Mouse (Mus musculus): ENCODE measurements around the gene Gm8237. TPM values are rescaled to one million over a fixed set of nuclear protein-coding genes. Genes with fewer than 3 reads are reported as not detected.
"Not testable (repeated sequence)": the region's sequence is repeated elsewhere in the genome, so short reads cannot be mapped to it uniquely, and the experiment has no call there.

Gm8237 gene
- 0.10 and 0.47 TPM in 2 replicates for polyA plus RNA-seq (2015; fragmentation: Nextera tagmentation; extraction: Ambion mirVana)

DNA sequence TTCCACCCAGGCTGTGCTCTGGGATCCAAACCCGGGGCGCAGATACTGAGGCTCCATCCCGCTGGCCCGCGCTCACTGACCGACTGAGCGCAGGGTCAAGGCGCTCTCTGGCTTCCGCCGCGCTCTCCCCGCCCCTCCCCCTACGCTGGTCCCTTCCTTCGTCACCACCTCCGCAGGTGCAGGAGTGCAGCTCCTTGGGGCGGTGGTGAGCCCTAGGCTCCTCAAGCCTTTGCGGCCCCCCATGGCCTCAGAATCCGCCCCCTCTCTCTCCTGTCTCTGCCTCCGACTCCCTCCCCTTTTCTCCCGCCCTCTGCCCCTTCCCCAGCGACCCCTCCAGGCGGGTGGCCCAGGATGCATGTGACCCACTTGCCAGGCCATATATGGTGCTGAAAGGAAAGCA lies at the start of gene Gm8237:
Gm8237 (minus strand) TSS at position 142 of the 400 bp plus-strand sequence.
- not testable (repeated sequence) for H3K36me3 ChIP-seq (ENCODE audit: insufficient read depth, low read length); H3K9me3 ChIP-seq (ENCODE audit: low read length); H3K27ac ChIP-seq (ENCODE audit: low read length); H3K27me3 ChIP-seq (replicated peaks; ENCODE audit: insufficient read depth, low read length); H3K4me1 ChIP-seq (ENCODE audit: insufficient read depth, low read depth, low read length); H3K9ac ChIP-seq (replicated peaks; ENCODE audit: low read depth); ATAC-seq
- H3K4me3 ChIP-seq (ENCODE audit: low read depth, low read length) = peak within 1 kb of the TSS; percentile 17
- 0% methylated on average over 13 of the region's 22 CpGs for WGBS
- peak within 1 kb of the TSS; percentile 46 for H3K4me2 ChIP-seq (replicated peaks; ENCODE audit: low read depth, low read length)
- DNase-seq (ENCODE audit: low spot score) = peak; percentile 4

DNA sequence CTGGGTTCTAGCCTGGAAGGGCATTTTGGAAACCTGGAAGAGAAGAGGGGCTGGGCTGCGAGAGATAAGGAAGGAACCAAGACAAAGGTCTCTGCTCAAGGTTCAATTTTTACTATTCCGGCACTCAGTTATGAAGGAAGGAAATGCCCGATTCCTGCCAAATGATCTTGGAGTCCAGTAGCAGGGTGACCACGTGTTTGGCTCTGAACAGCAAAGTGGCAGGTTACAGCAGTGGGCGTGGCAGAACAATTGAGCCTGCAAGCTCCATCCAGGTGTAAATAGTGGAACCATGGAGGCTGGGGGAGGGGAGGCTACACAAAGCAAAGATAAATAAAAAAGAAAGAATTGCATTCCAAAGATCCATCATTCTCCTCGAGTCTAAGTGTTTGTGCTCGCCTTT lies 43.1 kb upstream of the Gm8237 start:
- WGBS = 51% methylated on average over 7 of the region's 7 CpGs
- not testable (repeated sequence) for H3K9me3 ChIP-seq (ENCODE audit: low read length); H3K36me3 ChIP-seq (ENCODE audit: insufficient read depth, low read length); H3K27me3 ChIP-seq (replicated peaks; ENCODE audit: insufficient read depth, low read length); H3K4me3 ChIP-seq (ENCODE audit: low read depth, low read length); DNase-seq (ENCODE audit: low spot score); ATAC-seq; H3K9ac ChIP-seq (replicated peaks; ENCODE audit: low read depth); H3K4me2 ChIP-seq (replicated peaks; ENCODE audit: low read depth, low read length); H3K4me1 ChIP-seq (ENCODE audit: insufficient read depth, low read depth, low read length); H3K27ac ChIP-seq (ENCODE audit: low read length)

DNA sequence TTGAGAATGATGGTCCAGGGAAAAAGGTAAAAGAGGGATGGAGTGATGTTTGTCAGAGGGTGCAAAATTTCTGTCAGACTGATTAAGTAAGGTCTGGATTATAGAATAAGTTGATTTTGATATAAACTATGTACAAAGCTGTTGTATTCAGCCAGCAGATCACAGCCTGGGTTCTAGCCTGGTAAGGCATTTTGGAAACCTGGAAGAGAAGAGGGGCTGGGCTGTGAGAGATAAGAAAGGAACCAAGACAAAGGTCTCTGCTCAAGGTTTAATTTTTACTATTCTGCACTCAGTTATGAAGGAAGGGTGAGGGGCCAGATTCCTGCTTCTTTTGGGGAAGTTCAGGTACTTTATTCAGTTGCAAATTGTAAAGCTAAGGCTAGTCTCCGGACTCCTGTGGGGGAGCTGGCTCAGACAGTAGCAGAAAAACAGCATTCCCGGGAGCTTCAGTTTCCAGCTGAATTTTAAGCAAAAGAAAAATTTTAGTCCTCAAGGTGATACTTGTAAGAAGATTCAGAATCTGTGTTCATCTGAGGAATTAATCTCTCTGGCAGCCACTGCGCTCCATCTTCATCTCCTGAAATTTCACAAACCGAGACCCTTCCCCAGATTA lies 38.3 kb upstream of the Gm8237 start:
- not testable (repeated sequence) for H3K4me2 ChIP-seq (replicated peaks; ENCODE audit: low read depth, low read length); H3K27me3 ChIP-seq (replicated peaks; ENCODE audit: insufficient read depth, low read length); DNase-seq (ENCODE audit: low spot score); H3K4me3 ChIP-seq (ENCODE audit: low read depth, low read length); H3K9ac ChIP-seq (replicated peaks; ENCODE audit: low read depth); H3K36me3 ChIP-seq (ENCODE audit: insufficient read depth, low read length); H3K27ac ChIP-seq (ENCODE audit: low read length); ATAC-seq; H3K4me1 ChIP-seq (ENCODE audit: insufficient read depth, low read depth, low read length); H3K9me3 ChIP-seq (ENCODE audit: low read length)
- 81% methylated on average over 4 of the region's 4 CpGs for WGBS

DNA sequence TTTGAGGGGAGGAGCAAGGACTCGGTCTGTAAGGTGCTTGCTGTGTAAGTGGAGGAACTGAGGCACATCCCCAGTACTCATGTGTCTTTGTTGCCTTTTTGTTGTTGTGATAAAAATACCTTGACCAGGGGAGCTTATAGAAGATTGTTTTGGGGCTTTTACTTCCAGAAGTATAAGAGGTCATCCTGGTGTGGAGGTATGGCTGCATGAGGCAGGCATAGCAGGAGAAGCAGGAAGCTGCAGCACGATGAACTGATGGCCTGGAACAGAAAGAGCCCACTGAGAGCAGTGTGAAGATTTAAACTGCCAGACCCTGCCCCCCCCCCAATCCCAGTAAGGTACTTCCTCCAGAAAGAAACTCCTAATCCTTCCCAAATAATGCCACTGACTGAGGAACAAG lies 33.5 kb upstream of the Gm8237 start:
- H3K9me3 ChIP-seq (ENCODE audit: low read length); H3K27me3 ChIP-seq (replicated peaks; ENCODE audit: insufficient read depth, low read length); H3K4me1 ChIP-seq (ENCODE audit: insufficient read depth, low read depth, low read length); H3K4me2 ChIP-seq (replicated peaks; ENCODE audit: low read depth, low read length); ATAC-seq; H3K9ac ChIP-seq (replicated peaks; ENCODE audit: low read depth); H3K27ac ChIP-seq (ENCODE audit: low read length); DNase-seq (ENCODE audit: low spot score); H3K36me3 ChIP-seq (ENCODE audit: insufficient read depth, low read length); H3K4me3 ChIP-seq (ENCODE audit: low read depth, low read length): not testable (repeated sequence)
- 88% methylated on average over 2 of the region's 2 CpGs for WGBS

DNA sequence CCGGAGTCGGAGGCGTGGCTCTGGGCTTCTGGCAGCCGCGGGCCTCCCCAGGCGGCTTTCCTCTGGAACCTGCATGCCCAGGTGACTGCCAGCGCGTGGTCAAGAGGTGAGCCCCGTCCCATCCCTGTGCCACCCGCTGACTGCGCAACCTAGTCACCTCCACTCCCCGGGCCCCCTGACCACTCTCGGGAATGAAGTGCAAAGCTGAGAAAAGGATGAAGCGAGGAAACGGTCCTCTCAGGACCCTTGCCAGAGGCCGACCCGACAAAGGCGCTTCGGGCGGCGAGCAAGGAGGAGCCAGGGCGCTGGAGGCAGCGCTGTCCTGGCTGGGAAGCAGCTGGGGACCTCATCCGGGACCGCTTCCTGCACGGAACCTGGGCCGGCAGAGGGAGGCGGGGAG lies 391 bp downstream of the Gm8237 start:
- Histone ChIP-seq H3K4me2 (replicated peaks; ENCODE audit: low read depth, low read length) (peak overlapping the region; percentile 46), H3K4me3 (ENCODE audit: low read depth, low read length) (peak overlapping the region; percentile 17)
- H3K36me3 ChIP-seq (ENCODE audit: insufficient read depth, low read length); H3K4me1 ChIP-seq (ENCODE audit: insufficient read depth, low read depth, low read length); H3K9me3 ChIP-seq (ENCODE audit: low read length); ATAC-seq; H3K27me3 ChIP-seq (replicated peaks; ENCODE audit: insufficient read depth, low read length); H3K9ac ChIP-seq (replicated peaks; ENCODE audit: low read depth); H3K27ac ChIP-seq (ENCODE audit: low read length): not testable (repeated sequence)
- DNase-seq (ENCODE audit: low spot score) = peak; percentile 4
- 1% methylated on average over 18 of the region's 28 CpGs for WGBS

DNA sequence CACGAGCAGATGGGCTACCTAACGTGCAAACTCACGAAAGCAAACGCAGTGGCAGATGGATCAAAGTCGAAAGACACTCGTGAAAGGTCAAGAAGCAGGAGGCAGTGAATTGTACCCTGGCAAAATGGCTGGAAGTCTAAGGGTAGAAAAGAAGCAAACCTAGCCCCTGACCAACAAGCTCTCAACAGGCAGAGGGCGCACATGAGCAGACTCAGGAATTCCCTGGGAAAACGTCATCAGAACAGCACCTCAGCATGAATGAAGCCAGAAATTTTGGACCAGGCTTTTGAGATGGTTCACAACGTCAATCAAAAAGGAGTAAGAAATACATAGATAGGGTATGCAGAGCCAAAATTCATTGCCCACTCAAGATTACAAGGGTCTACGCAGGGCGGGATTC lies 1.0 kb downstream of the Gm8237 start:
- whole genome bisulfite sequencing = 10% methylated on average over 5 of the region's 11 CpGs
- not testable (repeated sequence) for H3K9ac ChIP-seq (replicated peaks; ENCODE audit: low read depth); H3K9me3 ChIP-seq (ENCODE audit: low read length); H3K4me1 ChIP-seq (ENCODE audit: insufficient read depth, low read depth, low read length); H3K27ac ChIP-seq (ENCODE audit: low read length); H3K4me3 ChIP-seq (ENCODE audit: low read depth, low read length); H3K27me3 ChIP-seq (replicated peaks; ENCODE audit: insufficient read depth, low read length); H3K36me3 ChIP-seq (ENCODE audit: insufficient read depth, low read length); ATAC-seq; H3K4me2 ChIP-seq (replicated peaks; ENCODE audit: low read depth, low read length)
- peak; percentile 46 for DNase-seq (ENCODE audit: low spot score)
- peak; percentile 63 for TF ChIP-seq CTCF (IDR thresholded peaks at IDR 0.05)

DNA sequence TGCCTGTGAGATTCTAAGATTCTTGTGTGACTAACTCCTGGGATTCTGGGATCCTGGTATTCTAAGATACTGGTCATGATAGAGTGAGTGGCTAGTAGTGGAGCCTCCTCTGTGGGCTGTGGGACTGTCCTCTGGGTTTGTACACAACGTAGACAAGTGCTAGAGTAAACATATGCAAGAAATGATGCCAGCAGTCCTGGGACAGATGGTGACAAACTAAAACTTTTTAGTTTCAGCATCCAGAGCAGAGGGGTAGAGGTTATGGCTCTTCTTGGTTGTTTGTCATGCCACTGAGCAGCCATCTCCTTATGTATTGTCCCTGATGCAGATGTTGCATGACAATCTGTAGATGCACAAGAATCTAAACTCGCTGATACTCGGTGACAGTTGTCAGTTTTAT lies 24.3 kb downstream of the Gm8237 start:
- ATAC-seq; H3K36me3 ChIP-seq (ENCODE audit: insufficient read depth, low read length); H3K9me3 ChIP-seq (ENCODE audit: low read length); H3K9ac ChIP-seq (replicated peaks; ENCODE audit: low read depth); H3K27me3 ChIP-seq (replicated peaks; ENCODE audit: insufficient read depth, low read length); H3K4me3 ChIP-seq (ENCODE audit: low read depth, low read length); DNase-seq (ENCODE audit: low spot score); H3K4me2 ChIP-seq (replicated peaks; ENCODE audit: low read depth, low read length); H3K27ac ChIP-seq (ENCODE audit: low read length); H3K4me1 ChIP-seq (ENCODE audit: insufficient read depth, low read depth, low read length): not testable (repeated sequence)
- 72% methylated on average over 3 of the region's 3 CpGs for WGBS

DNA sequence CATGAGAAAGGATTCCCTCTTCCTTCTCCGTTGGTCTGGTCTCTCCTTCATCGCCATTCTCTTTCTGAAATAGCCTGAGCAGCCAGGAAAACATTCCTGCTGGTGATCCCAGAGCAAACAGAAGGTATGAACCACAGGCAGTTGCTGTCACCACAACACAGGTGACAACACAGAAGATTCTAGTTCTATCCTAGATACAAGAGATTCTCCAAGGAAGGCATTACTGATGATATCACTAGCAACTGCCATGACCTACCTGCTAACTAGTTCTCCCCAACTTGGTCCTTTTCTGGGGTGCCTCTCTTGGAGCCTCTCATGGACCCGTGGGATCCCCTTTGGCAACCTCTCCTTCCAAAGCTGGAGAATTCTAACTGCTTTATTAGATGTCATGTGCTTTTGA lies 50.0 kb downstream of the Gm8237 start, which contains the start of gene Gm3424:
Gm3424 (minus strand) TSS at position 101 of the 400 bp plus-strand sequence.
- WGBS = no CpG with 5 or more reads among the region's 3 CpGs
- H3K27me3 ChIP-seq (replicated peaks; ENCODE audit: insufficient read depth, low read length); H3K4me3 ChIP-seq (ENCODE audit: low read depth, low read length); ATAC-seq; H3K9me3 ChIP-seq (ENCODE audit: low read length); H3K36me3 ChIP-seq (ENCODE audit: insufficient read depth, low read length); H3K9ac ChIP-seq (replicated peaks; ENCODE audit: low read depth); H3K4me1 ChIP-seq (ENCODE audit: insufficient read depth, low read depth, low read length); H3K4me2 ChIP-seq (replicated peaks; ENCODE audit: low read depth, low read length); H3K27ac ChIP-seq (ENCODE audit: low read length); DNase-seq (ENCODE audit: low spot score): not testable (repeated sequence)

DNA sequence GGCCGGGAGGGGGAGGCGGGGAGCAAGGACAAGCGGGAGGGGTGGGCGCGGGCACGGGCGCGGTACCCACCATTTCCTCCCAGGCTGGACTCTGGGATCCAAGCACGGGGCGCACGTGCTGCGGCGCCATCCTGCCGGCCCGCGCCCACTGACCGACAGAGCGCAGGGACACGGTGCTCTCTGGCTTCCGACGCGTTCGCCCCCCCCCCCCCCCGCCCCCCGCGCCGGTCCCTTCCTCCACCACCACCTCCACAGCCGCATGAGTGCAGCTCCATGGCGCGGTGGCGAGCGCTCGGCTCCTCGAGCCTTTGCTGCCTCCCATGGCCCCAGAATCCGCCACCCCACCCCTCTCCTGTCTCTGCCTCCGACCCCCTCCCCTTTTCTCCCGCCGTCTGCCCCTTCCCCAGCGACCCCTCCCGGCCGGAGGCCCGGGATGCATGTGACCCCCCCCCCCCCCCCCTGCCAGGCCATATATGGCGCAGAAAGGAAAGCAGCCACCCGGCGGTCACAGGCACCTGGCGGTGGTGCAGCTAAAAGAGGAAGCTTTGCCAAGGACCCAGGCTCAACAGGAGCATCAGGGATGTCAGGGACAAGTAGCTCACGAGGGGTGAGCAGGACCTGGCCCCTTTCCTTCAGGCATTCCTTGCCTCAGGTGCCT lies 67.4 kb downstream of the Gm8237 start:
- not testable (repeated sequence) for H3K27ac ChIP-seq (ENCODE audit: low read length); H3K9me3 ChIP-seq (ENCODE audit: low read length); DNase-seq (ENCODE audit: low spot score); H3K9ac ChIP-seq (replicated peaks; ENCODE audit: low read depth); H3K4me1 ChIP-seq (ENCODE audit: insufficient read depth, low read depth, low read length); H3K27me3 ChIP-seq (replicated peaks; ENCODE audit: insufficient read depth, low read length); H3K4me3 ChIP-seq (ENCODE audit: low read depth, low read length); H3K4me2 ChIP-seq (replicated peaks; ENCODE audit: low read depth, low read length); H3K36me3 ChIP-seq (ENCODE audit: insufficient read depth, low read length)
- no CpG with 5 or more reads among the region's 47 CpGs for WGBS
- ATAC-seq = peak; percentile 62
